Mouse (Mus musculus) heart, embryonic 12.5 days (tissue): ENCODE results near the gene Rfxank. TPM values are rescaled to one million over a fixed set of nuclear protein-coding genes. Genes with fewer than 3 reads are reported as not detected.
A peak's percentile ranks its signal among the peaks of the same experiment; 100 is the strongest.

ENCODE experiments used
- ATAC-seq: fragments of 200-750 bp; cut with Nextera tagmentation; 2 replicates; pipeline ENCODE4 v1.8.0; 2017; ENCODE audit warnings: moderate TSS enrichment, moderate library complexity; ENCODE audit not compliant: insufficient number of reproducible peaks, low FRiP score
- H3K27ac ChIP-seq: fragments of 300-500 bp; sonication (generic); 2 replicates; pipeline ENCODE4 v1.5.1; 2016; ENCODE audit warnings: mild to moderate bottlenecking, moderate library complexity; ENCODE audit not compliant: poor library complexity, severe bottlenecking
- H3K27me3 ChIP-seq: fragments of 300-500 bp; sonication (generic); replicated peaks from 2 replicates; pipeline ENCODE4 v1.6.1; 2016; ENCODE audit warnings: mild to moderate bottlenecking, moderate library complexity
- H3K36me3 ChIP-seq: fragments of 300-500 bp; sonication (generic); 2 replicates; pipeline ENCODE4 v1.6.1; 2016; ENCODE audit warnings: mild to moderate bottlenecking, moderate library complexity
- H3K4me1 ChIP-seq: fragments of 300-500 bp; sonication (generic); replicated peaks from 2 replicates; pipeline ENCODE4 v1.6.1; 2016; ENCODE audit warnings: mild to moderate bottlenecking
- H3K4me2 ChIP-seq: fragments of 300-500 bp; sonication (generic); 2 replicates; pipeline ENCODE4 v1.6.1; 2016; ENCODE audit warnings: mild to moderate bottlenecking, moderate library complexity
- H3K4me3 ChIP-seq: fragments of 300-500 bp; sonication (generic); 2 replicates; pipeline ENCODE4 v1.5.1; 2016; ENCODE audit warnings: mild to moderate bottlenecking
- H3K9ac ChIP-seq: fragments of 300-500 bp; sonication (generic); 2 replicates; pipeline ENCODE4 v1.6.1; 2016; ENCODE audit warnings: mild to moderate bottlenecking, moderate library complexity
- H3K9me3 ChIP-seq: fragments of 300-500 bp; sonication (generic); replicated peaks from 2 replicates; pipeline ENCODE4 v1.6.1; 2016; ENCODE audit warnings: mild to moderate bottlenecking, moderate library complexity
- WGBS: fragments of 180-500 bp; shearing (Covaris S2); methylation state at CpG from one replicate; pipeline ENCODE4 v1.1.7; 2016; 5-methylcytosine and 5-hydroxymethylcytosine counted together
- polyA plus RNA-seq: library from polyadenylated mRNA; unstranded; fragments of >200 nt; fragmentation: Nextera tagmentation; extraction: Ambion mirVana; gene quantifications from 2 replicates; pipeline ENCODE4 v1.2.1, GENCODE M21; 2016

The Rfxank gene
- polyA plus RNA-seq, 1 experiment from 2014 or later = 18.7 TPM

DNA sequence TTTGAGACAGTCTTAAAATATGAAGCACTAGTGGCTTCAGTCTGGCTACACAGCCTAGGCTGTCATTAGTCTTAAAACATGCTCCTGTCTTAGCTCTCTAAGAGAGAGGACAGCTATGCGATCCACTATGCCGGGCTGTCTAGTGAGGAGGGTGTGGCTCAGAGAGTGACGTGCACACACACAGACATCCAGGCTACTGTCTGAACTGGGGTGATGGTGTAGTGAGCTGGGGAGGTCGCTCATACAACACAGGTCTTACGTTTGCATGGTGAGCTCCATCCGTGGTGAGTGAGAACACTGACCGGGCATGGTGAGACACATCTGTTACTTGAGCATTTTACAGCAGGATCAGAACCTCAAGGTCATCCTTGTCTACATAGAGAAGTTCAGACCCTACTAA is 32.3 kb upstream of the Rfxank start:
- H3K27ac ChIP-seq = no peak overlapping the region
- no peak for ATAC-seq
- 82% methylated on average over 7 of the region's 7 CpGs for WGBS
- H3K36me3 ChIP-seq = no peaks in the 10 kb centered on the region
- H3K4me2 ChIP-seq = peak overlapping the region; percentile 67; the same call in 1 of the 2 replicates
- no peaks in the 10 kb centered on the region for H3K9me3 ChIP-seq
- H3K27me3 ChIP-seq = peaks cover 19% of the 10 kb centered on the region
- no peak overlapping the region for H3K9ac ChIP-seq
- H3K4me3 ChIP-seq = no peak overlapping the region
- H3K4me1 ChIP-seq = peaks cover 30% of the 10 kb centered on the region

DNA sequence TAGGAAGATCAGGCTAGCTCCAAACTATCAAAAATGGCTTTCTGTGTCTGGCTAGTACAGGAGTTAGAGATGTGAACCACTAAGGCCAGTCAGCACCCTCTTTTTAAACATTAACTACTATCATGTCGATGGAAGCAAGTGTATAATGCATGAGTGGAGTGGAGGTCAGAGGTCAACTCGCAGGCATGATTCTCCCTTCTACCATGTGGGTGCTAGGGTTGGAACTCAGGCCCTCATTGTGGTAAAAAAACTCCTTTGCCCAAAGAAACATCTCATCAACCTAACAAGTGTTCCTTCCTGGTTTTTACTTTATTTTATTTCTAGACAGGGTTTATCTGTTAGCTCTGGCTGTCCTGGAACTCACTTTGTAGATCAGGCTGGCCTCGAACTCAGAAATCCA is 31.8 kb upstream of the Rfxank start:
- no peak for ATAC-seq
- Histone ChIP-seq H3K9ac (no peak overlapping the region), H3K36me3 (no peaks in the 10 kb centered on the region), H3K4me1 (peaks cover 30% of the 10 kb centered on the region), H3K4me3 (no peak overlapping the region), H3K4me2 (no peak overlapping the region), H3K27me3 (peaks cover 24% of the 10 kb centered on the region), H3K27ac (no peak overlapping the region), H3K9me3 (no peaks in the 10 kb centered on the region)
- 75% methylated on average over 3 of the region's 3 CpGs for WGBS

DNA sequence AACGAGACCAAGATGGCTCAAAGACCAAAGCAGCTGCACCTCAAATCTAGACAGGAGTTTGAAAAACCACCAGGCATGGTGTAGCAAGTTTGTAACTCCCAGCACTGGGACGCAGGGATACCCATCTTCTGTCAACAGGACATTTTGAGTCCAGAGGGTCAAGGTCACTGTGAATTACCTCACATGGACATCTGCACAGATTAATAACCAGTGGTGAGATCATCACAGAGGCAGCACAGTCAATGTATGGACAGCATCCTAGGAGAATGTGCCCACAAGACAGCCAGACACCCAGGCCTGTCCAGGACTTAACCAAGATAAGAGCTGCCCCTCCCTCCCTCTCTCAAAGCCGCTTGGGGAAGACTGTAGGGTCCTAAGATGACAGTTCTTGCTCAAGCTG is 31.2 kb upstream of the Rfxank start:
- H3K4me1 ChIP-seq = peaks cover 30% of the 10 kb centered on the region
- H3K4me3 ChIP-seq = no peak overlapping the region
- H3K4me2 ChIP-seq = no peak overlapping the region
- no peak for ATAC-seq
- H3K9me3 ChIP-seq = no peaks in the 10 kb centered on the region
- H3K27me3 ChIP-seq = peaks cover 30% of the 10 kb centered on the region
- no peaks in the 10 kb centered on the region for H3K36me3 ChIP-seq
- WGBS = 59% methylated on average over 3 of the region's 3 CpGs
- no peak overlapping the region for H3K9ac ChIP-seq
- H3K27ac ChIP-seq = no peak overlapping the region

DNA sequence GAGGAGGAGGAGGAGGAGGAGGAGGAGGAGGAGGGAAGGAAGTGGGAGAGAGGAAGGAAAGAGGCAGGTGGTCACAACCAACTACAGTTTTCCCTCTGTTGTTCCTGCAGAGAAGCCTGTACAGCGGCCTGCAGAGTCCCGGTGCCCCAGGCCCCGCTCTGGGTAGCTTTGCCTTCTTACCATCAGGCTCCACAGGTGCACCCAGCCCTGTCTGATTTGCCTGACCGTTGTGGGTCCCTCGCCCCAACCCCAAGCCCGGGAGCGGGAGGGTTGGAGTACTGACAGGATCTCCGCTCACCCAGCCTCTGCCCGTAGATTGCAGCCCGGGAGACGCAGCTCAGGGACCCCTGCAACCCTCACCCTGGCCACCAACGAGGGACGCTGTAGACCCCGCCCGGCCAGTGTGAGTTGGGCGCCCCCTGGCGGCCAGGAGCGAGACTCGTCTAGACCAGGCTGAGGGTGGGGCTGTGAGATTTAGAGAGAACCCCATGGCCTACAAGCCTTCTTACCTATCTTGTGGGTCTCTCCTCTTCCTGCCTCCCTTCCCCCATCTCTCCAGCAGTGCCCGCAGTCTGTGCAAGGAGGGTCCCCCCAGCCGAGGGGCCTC is 27.7 kb upstream of the Rfxank start:
- peaks cover 57% of the 10 kb centered on the region for H3K27me3 ChIP-seq
- 3% methylated on average over 21 of the region's 21 CpGs for WGBS
- no peaks in the 10 kb centered on the region for H3K9me3 ChIP-seq
- no peak overlapping the region for H3K27ac ChIP-seq
- H3K4me3 ChIP-seq = peak overlapping the region; percentile 12; the same call in 1 of the 2 replicates
- peaks cover 10% of the 10 kb centered on the region; the same call in 1 of the 2 replicates for H3K4me1 ChIP-seq
- no peaks in the 10 kb centered on the region for H3K36me3 ChIP-seq
- peak overlapping the region; percentile 56 for H3K4me2 ChIP-seq
- peak; percentile 72 for ATAC-seq
- H3K9ac ChIP-seq = peak overlapping the region; percentile 42; the same call in 1 of the 2 replicates

DNA sequence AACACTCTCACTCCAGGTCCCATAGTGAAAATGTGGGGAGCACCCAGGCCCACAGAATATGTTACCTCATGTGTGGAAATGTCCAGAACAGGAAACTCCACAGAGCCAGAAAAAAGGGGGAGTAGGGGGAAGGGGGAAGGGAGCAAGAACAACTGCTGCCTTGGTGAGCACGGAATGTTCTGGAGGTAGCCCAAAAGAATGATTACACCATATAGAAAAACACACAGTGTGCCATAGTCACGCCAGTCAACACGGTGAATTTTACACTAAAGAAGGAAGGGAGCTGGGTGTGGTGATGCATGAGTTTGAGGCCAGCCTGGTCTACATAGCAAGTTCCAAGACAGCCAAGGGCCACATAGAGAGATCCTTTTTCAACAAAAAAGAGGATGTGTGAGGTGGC is 24.4 kb upstream of the Rfxank start:
- Histone ChIP-seq H3K9ac (no peak overlapping the region), H3K27me3 (peaks cover 57% of the 10 kb centered on the region), H3K27ac (no peak overlapping the region)

DNA sequence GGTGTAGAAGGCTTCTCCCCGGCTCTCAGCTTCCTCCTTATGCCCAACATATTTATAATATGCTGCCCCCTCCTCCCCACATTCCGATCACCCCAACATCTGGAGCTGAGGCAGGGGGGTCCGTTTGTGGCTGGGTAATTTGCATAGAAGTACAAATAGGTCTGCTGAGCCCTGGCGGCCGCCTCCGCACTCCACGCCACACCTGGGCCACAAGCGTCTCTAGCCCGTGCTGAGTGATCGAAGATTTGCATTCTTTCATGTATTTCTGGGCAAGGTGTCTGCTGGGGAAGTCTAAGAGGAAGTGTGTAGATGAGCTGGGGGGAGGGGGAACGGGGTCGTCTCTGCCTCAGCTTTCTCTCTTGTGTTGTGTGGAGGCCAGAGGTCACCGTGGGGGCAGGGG is 21.1 kb upstream of the Rfxank start:
- 59% methylated on average over 13 of the region's 13 CpGs for WGBS
- Histone ChIP-seq H3K9me3 (no peaks in the 10 kb centered on the region), H3K4me3 (no peak overlapping the region), H3K27ac (no peak overlapping the region), H3K4me1 (no peaks in the 10 kb centered on the region), H3K4me2 (no peak overlapping the region), H3K27me3 (peaks cover 53% of the 10 kb centered on the region), H3K36me3 (no peaks in the 10 kb centered on the region), H3K9ac (no peak overlapping the region)
- ATAC-seq = no peak

More for the DNA sequence above, 24.4 kb upstream of the Rfxank start:
- Histone ChIP-seq H3K4me3 (no peak overlapping the region), H3K9me3 (no peaks in the 10 kb centered on the region), H3K4me2 (no peak overlapping the region), H3K36me3 (no peaks in the 10 kb centered on the region), H3K4me1 (peaks cover 5% of the 10 kb centered on the region; the same call in 1 of the 2 replicates)
- ATAC-seq = no peak
- 85% methylated on average over 3 of the region's 3 CpGs for WGBS

DNA sequence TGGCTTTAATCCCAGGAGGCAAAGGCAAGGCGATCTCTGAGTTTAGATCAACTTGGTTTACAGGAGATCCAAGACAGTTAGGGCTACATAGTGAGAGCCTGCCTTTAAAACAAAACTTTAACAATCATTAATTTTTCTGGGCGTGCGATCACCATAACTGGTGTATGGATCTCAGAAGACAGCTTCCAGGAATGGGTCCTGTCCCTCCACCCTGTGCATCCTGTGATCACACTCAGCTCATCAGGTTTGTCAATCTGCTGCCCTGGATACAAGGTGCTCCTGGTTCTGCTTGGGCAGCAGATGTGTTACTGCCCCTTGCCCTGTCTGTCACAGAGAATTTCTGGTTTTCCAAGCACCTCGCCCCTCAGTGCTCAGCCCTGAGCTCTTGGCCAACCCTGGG is 20.3 kb upstream of the Rfxank start:
- WGBS = 81% methylated on average over 4 of the region's 4 CpGs
- ATAC-seq = no peak
- no peak overlapping the region for H3K4me2 ChIP-seq
- H3K4me1 ChIP-seq = no peaks in the 10 kb centered on the region
- no peak overlapping the region for H3K27ac ChIP-seq
- H3K9ac ChIP-seq = no peak overlapping the region
- no peak overlapping the region for H3K4me3 ChIP-seq
- H3K36me3 ChIP-seq = no peaks in the 10 kb centered on the region
- H3K27me3 ChIP-seq = peaks cover 49% of the 10 kb centered on the region
- H3K9me3 ChIP-seq = no peaks in the 10 kb centered on the region

DNA sequence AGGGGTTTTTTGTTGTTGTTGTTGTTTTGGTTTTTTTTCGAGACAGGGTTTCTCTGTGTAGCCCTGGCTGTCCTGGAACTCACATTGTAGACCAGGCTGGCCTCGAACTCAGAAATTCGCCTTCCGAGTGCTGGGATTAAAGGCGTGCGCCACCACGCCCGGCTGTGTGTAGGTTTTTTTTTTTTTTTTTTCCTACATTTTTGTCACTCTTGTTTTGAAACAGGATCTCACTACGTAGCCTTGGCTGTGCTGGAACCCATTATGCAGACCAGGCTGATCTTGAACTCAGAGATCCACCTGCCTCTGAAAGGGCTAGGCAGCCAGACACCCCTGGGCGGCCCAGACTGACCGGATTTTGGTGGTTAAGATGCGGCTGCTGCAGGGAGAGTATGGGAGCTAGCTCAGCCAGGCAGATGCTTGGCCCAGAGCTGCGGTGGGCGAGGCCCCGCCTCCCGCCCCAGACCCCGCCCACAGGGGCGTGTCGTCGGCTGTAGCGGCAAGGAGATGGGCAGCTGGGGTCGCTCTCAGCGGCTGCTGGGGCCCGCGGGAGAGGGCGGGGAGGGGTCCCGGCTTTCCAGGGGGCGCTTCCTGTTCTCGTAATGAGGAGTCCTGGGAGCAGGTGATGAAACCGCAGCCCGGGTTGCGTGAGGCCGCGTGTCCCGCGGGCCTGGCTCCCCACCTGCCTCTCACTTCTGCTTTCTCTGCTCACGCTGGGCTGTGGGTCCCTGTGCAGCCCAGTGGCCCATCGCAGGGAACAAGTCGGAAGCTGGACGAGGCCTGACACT is 19.3 kb upstream of the Rfxank start:
- H3K27ac ChIP-seq = no peak overlapping the region
- peak; percentile 82 for ATAC-seq

DNA sequence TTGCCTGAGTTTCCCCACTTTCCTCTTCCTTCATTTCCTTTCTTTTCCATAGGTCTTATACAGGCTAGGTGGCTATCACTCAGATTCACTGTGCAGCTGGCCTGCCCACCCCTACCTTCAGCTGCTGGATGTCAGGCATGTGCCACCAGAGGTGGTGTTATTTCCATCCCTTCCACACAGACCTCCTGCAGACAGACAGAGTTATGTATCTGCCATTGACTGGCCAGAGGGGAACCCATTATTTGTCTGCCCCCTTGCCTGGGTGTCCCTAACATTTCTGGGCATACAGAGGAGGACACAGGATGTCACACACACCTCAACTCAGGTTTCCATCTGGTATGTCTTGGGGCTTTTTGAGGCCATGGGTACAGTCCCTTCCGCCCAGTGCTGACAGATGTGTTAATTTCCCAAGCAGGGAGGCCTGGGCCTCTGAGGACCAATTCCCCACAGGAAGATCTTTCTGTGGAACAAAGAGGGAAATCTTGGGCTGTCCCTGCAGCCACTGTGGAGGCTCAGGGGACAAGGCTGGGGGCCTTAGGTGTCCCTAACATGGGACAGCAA is 18.4 kb upstream of the Rfxank start:
- ATAC-seq = no peak
- Histone ChIP-seq H3K4me1 (0 out of 2 replicates have a peak, but pooled peaks cover 6% of the 10 kb centered on the region), H3K4me2 (no peak overlapping the region)

More for the DNA sequence above, 19.3 kb upstream of the Rfxank start:
- Histone ChIP-seq H3K4me1 (no peaks in the 10 kb centered on the region), H3K4me3 (peak overlapping the region; percentile 59), H3K9ac (peak overlapping the region; percentile 54), H3K36me3 (no peaks in the 10 kb centered on the region), H3K4me2 (peak overlapping the region; percentile 87), H3K9me3 (no peaks in the 10 kb centered on the region), H3K27me3 (peaks cover 45% of the 10 kb centered on the region)
- 12% methylated on average over 39 of the region's 40 CpGs for WGBS

DNA sequence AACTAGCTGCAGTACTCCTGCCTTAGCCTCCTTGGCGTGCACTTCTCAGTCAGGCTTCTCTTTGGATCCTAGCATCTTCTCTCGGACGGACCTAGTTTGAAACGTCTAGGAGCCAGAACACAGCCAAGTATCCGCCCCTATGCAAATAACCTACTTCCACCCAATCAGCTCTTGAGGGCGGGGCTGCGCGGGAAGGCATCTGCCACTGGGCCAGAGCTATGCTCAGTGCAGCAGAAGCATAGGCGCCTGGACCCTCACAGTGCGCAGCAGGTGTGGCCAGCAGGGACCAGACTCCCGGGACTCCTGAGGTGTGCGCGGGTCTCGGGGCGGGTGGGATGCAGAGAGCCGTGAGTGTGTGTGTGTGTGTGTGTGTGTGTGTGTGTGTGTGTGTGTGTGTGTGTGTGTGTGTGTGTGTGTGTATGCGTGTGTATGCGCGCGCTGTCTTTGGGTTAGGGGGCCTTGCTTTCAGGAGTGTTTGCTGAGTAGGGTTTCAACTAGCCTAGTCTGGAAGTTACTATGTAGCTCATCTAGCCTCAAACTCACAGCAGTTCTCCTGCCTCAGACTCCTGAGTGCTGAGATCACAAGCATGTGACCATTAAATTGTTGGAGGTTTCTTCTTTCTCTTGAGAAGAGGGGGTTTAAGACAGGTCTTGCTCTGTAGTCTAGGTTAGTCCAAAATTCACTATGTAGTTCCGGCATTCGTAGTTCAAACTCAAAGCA is 13.7 kb upstream of the Rfxank start:
- peak; percentile 88 for ATAC-seq
- Histone ChIP-seq H3K4me1 (0 out of 2 replicates have a peak, but pooled peaks cover 7% of the 10 kb centered on the region), H3K27ac (no peak overlapping the region), H3K4me2 (peak overlapping the region; percentile 57), H3K9me3 (no peaks in the 10 kb centered on the region), H3K36me3 (no peaks in the 10 kb centered on the region), H3K27me3 (peaks cover 53% of the 10 kb centered on the region), H3K4me3 (no peak overlapping the region; the same call in 1 of the 2 replicates), H3K9ac (no peak overlapping the region)
- WGBS = 10% methylated on average over 18 of the region's 22 CpGs

More for the DNA sequence above, 18.4 kb upstream of the Rfxank start:
- Histone ChIP-seq H3K27ac (no peak overlapping the region), H3K9me3 (no peaks in the 10 kb centered on the region), H3K4me3 (no peak overlapping the region), H3K36me3 (no peaks in the 10 kb centered on the region), H3K9ac (no peak overlapping the region), H3K27me3 (peaks cover 45% of the 10 kb centered on the region)
- WGBS = 84% methylated on average over 1 of the region's 1 CpGs

DNA sequence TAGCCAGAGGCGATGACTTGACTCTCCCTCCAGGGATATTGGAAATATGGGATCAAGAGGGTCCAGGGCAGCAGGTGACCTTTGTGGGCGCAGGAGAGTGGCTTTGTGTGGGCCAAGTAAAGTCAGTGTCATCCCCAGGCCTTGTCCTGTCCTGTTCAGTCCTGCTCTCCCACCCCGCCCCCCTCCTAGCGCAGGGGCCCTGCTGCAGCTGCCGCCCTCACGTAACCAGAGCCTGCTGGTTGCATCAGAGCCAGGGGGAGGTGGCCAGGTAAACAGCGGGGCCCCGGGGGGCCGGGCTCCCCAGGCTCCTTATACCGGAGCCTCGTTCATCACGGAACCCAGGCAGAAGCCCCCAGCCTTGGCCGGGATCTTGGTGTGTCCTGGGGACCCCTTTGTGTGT is 11.2 kb upstream of the Rfxank start:
- Histone ChIP-seq H3K36me3 (peaks cover 21% of the 10 kb centered on the region), H3K9me3 (no peaks in the 10 kb centered on the region), H3K27me3 (peaks cover 32% of the 10 kb centered on the region), H3K27ac (no peak overlapping the region), H3K4me2 (no peak overlapping the region), H3K4me3 (no peak overlapping the region), H3K4me1 (0 out of 2 replicates have a peak, but pooled peaks cover 7% of the 10 kb centered on the region), H3K9ac (no peak overlapping the region)
- ATAC-seq = no peak
- 17% methylated on average over 13 of the region's 13 CpGs for WGBS
